Mouse (Mus musculus): ENCODE measurements around the gene Kxd1. TPM values are rescaled to one million over a fixed set of nuclear protein-coding genes. Genes with fewer than 3 reads are reported as not detected.

The Kxd1 gene
- total and polyA plus RNA-seq, 2 experiments = 36.7 to 72.3 TPM

GRCm38 (mm10) chr8:70522592-70523403, 5.0 kb downstream of the Kxd1 start:
- H3K9ac ChIP-seq (ENCODE audit: low read depth, low read length) = peak overlapping the region; percentile 95
- DNase-seq (ENCODE audit: extremely low read depth, low read depth, low spot score) = peak; percentile 99
- no peaks in the 10 kb centered on the region for H3K27me3 ChIP-seq (ENCODE audit: control insufficient read depth, insufficient read depth, low read length)
- H3K36me3 ChIP-seq (ENCODE audit: control insufficient read depth, insufficient read depth, low read length) = peaks cover 5% of the 10 kb centered on the region; the same call in 1 of the 2 replicates
- peak; percentile 72; the same call in 1 of the 2 replicates for TF ChIP-seq POLR2A (IDR thresholded peaks at IDR 0.05; ENCODE audit: extremely low read depth, insufficient read depth, low read length)
- TF ChIP-seq CTCF (IDR thresholded peaks at IDR 0.05; ENCODE audit: low read depth, low read length) = peak; percentile 65
- peaks cover 5% of the 10 kb centered on the region; the same call in 1 of the 2 replicates for H3K79me2 ChIP-seq (ENCODE audit: control insufficient read depth, insufficient read depth, low read length)
- peaks cover 9% of the 10 kb centered on the region for H3K4me1 ChIP-seq (ENCODE audit: control insufficient read depth, insufficient read depth, low read length)
- WGBS = under 1% methylated on average over 51 of the region's 51 CpGs
- H3K27ac ChIP-seq (replicated peaks; ENCODE audit: insufficient read depth, low read depth, low read length) = peak overlapping the region; percentile 93
- peak overlapping the region; percentile 94 for H3K4me3 ChIP-seq (ENCODE audit: insufficient read depth, low read depth, low read length)

GRCm38 (mm10) chr8:70519606-70520005, 8.2 kb downstream of the Kxd1 start:
- Histone ChIP-seq H3K27ac (replicated peaks; ENCODE audit: insufficient read depth, low read depth, low read length) (no peak overlapping the region), H3K36me3 (ENCODE audit: control insufficient read depth, insufficient read depth, low read length) (peaks cover 5% of the 10 kb centered on the region; the same call in 1 of the 2 replicates), H3K27me3 (ENCODE audit: control insufficient read depth, insufficient read depth, low read length) (no peaks in the 10 kb centered on the region), H3K9ac (ENCODE audit: low read depth, low read length) (no peak overlapping the region), H3K4me3 (ENCODE audit: insufficient read depth, low read depth, low read length) (no peak overlapping the region), H3K4me1 (ENCODE audit: control insufficient read depth, insufficient read depth, low read length) (peaks cover 5% of the 10 kb centered on the region; the same call in 1 of the 2 replicates), H3K79me2 (ENCODE audit: control insufficient read depth, insufficient read depth, low read length) (peaks cover 3% of the 10 kb centered on the region; the same call in 1 of the 2 replicates)
- TF ChIP-seq CTCF (IDR thresholded peaks at IDR 0.05; ENCODE audit: low read depth, low read length) (no peak), POLR2A (IDR thresholded peaks at IDR 0.05; ENCODE audit: extremely low read depth, insufficient read depth, low read length) (no peak)
- DNase-seq (ENCODE audit: extremely low read depth, low read depth, low spot score) = no peak
- 66% methylated on average over 2 of the region's 2 CpGs for WGBS

GRCm38 (mm10) chr8:70519043-70519442, 8.7 kb downstream of the Kxd1 start:
- H3K4me3 ChIP-seq (ENCODE audit: insufficient read depth, low read depth, low read length) = no peak overlapping the region
- peaks cover 5% of the 10 kb centered on the region; the same call in 1 of the 2 replicates for H3K4me1 ChIP-seq (ENCODE audit: control insufficient read depth, insufficient read depth, low read length)
- no peak for DNase-seq (ENCODE audit: extremely low read depth, low read depth, low spot score)
- WGBS = 92% methylated on average over 6 of the region's 6 CpGs
- TF ChIP-seq POLR2A (IDR thresholded peaks at IDR 0.05; ENCODE audit: extremely low read depth, insufficient read depth, low read length) (no peak), CTCF (IDR thresholded peaks at IDR 0.05; ENCODE audit: low read depth, low read length) (no peak)
- peaks cover 7% of the 10 kb centered on the region for H3K36me3 ChIP-seq (ENCODE audit: control insufficient read depth, insufficient read depth, low read length)
- peaks cover 7% of the 10 kb centered on the region; the same call in 1 of the 2 replicates for H3K79me2 ChIP-seq (ENCODE audit: control insufficient read depth, insufficient read depth, low read length)
- no peak overlapping the region for H3K27ac ChIP-seq (replicated peaks; ENCODE audit: insufficient read depth, low read depth, low read length)
- H3K27me3 ChIP-seq (ENCODE audit: control insufficient read depth, insufficient read depth, low read length) = no peaks in the 10 kb centered on the region
- H3K9ac ChIP-seq (ENCODE audit: low read depth, low read length) = no peak overlapping the region

GRCm38 (mm10) chr8:70517940-70518643, 9.7 kb downstream of the Kxd1 start:
- no peak overlapping the region for H3K4me3 ChIP-seq (ENCODE audit: insufficient read depth, low read depth, low read length)
- no peaks in the 10 kb centered on the region for H3K27me3 ChIP-seq (ENCODE audit: control insufficient read depth, insufficient read depth, low read length)
- H3K9ac ChIP-seq (ENCODE audit: low read depth, low read length) = no peak overlapping the region
- peaks cover 10% of the 10 kb centered on the region; the same call in 1 of the 2 replicates for H3K79me2 ChIP-seq (ENCODE audit: control insufficient read depth, insufficient read depth, low read length)
- no peak for DNase-seq (ENCODE audit: extremely low read depth, low read depth, low spot score)
- TF ChIP-seq POLR2A (IDR thresholded peaks at IDR 0.05; ENCODE audit: extremely low read depth, insufficient read depth, low read length) = no peak
- TF ChIP-seq CTCF (IDR thresholded peaks at IDR 0.05; ENCODE audit: low read depth, low read length) = no peak
- H3K27ac ChIP-seq (replicated peaks; ENCODE audit: insufficient read depth, low read depth, low read length) = no peak overlapping the region
- WGBS = 90% methylated on average over 10 of the region's 10 CpGs
- H3K36me3 ChIP-seq (ENCODE audit: control insufficient read depth, insufficient read depth, low read length) = peaks cover 7% of the 10 kb centered on the region
- H3K4me1 ChIP-seq (ENCODE audit: control insufficient read depth, insufficient read depth, low read length) = peaks cover 2% of the 10 kb centered on the region; the same call in 1 of the 2 replicates

GRCm38 (mm10) chr8:70513441-70513840, 14.3 kb downstream of the Kxd1 start:
- peaks cover 4% of the 10 kb centered on the region for H3K36me3 ChIP-seq (ENCODE audit: control insufficient read depth, insufficient read depth, low read length)
- WGBS = 37% methylated on average over 2 of the region's 2 CpGs

More at GRCm38 (mm10) chr8:70513441-70513840, 14.3 kb downstream of the Kxd1 start:
- TF ChIP-seq POLR2A (IDR thresholded peaks at IDR 0.05; ENCODE audit: extremely low read depth, insufficient read depth, low read length) = no peak
- no peak for TF ChIP-seq CTCF (IDR thresholded peaks at IDR 0.05; ENCODE audit: low read depth, low read length)
- Histone ChIP-seq H3K4me3 (ENCODE audit: insufficient read depth, low read depth, low read length) (no peak overlapping the region), H3K9ac (ENCODE audit: low read depth, low read length) (no peak overlapping the region), H3K4me1 (ENCODE audit: control insufficient read depth, insufficient read depth, low read length) (peaks cover 14% of the 10 kb centered on the region), H3K79me2 (ENCODE audit: control insufficient read depth, insufficient read depth, low read length) (peaks cover 25% of the 10 kb centered on the region; the same call in 1 of the 2 replicates), H3K27me3 (ENCODE audit: control insufficient read depth, insufficient read depth, low read length) (no peaks in the 10 kb centered on the region), H3K27ac (replicated peaks; ENCODE audit: insufficient read depth, low read depth, low read length) (no peak overlapping the region)
- no peak for DNase-seq (ENCODE audit: extremely low read depth, low read depth, low spot score)
